Mouse (Mus musculus) heart, postnatal 25 days (tissue): ENCODE results near the gene P4htm. TPM values are rescaled to one million over a fixed set of nuclear protein-coding genes. Genes with fewer than 3 reads are reported as not detected.
A peak's percentile ranks its signal among the peaks of the same experiment; 100 is the strongest.

Experiments
- DNase-seq: peaks from one replicate; pipeline ENCODE4 v3.0.0; 2022; ENCODE audit warnings: low spot score
- intact Hi-C: fragments of 180-260 bp; cut with DNase I; formaldehyde crosslinking; loops from one replicate; pipeline ENCODE4 v1.15.1; 2025
- total RNA-seq, 2 experiments: library from RNA; stranded (reverse); gene quantifications; 2 replicates each; pipeline ENCODE4 v1.2.3; 2021

The P4htm gene
- total RNA-seq, 2 experiments from 2014 or later: 14.5 to 18.5 TPM

GRCm38 (mm10) chr9:108578545-108579343 lies 18.7 kb downstream of the P4htm start, which contains the start of gene Wdr6:
TSS of gene Wdr6 (minus strand) at chr9:108578739.
- DNase-seq: peak; percentile 88
- intact Hi-C loops: no loop called here

DNA sequence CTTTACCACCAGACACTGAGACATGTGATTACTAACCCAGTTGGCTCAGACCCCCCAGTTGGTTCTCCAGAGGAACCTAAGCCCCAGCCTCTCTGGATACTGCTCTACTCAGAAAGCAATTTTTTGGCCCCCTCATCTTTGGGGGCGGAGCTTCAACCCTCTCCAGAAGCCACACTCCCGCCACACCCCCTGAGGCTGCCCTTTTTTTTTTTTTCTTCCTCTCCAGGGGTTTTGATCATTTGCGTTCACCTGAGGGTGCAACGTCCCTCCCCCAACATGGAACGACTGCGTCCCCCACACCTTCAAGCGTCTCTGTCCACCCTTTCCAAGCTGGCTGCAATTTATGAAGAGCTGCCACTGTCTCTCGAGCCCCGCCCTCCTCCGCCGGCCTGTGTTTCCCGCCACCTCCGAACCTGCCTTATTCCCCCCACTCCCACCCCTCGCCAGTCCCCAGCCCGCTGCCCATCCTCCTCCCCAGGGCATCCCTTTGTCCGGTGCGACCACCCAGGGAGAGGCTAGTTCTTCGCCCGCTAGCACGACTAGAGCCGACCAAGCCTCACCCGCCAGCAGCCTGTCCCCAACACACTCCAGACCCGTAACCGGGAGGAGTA lies 19.4 kb downstream of the P4htm start:
- intact Hi-C loops: no loop called here
- no peak for DNase-seq

DNA sequence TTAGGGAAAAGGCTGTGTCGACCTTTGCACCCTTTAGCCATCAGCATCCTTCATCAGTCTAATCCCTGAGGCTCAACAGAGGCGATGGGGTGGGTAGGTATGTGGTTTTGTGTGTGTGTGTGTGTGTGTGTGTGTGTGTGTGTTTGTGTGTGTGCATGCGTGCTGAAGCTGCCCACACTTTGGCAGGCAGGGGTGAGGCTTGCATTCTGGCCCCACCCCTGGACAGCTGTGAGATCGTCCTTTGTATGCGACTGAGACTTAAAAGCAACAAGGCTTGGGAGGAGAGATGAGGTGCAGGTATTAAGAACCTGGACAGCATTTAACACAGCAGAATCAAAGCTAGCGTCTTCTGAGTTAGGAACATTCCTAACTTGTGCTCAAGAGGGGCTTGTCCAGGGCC lies 20.4 kb downstream of the P4htm start:
- intact Hi-C loops: no loop called here
- no peak for DNase-seq

- DNase-seq: no peak
- intact Hi-C loops: no loop called here
These were observed 21.9 kb downstream of the P4htm start for GRCm38 (mm10) chr9:108575321-108576297.

- DNase-seq: no peak
- intact Hi-C loops: no loop called here
These were observed 22.5 kb downstream of the P4htm start for GRCm38 (mm10) chr9:108574921-108575320.

- intact Hi-C loops: no loop called here
- no peak for DNase-seq
These were observed 23.4 kb downstream of the P4htm start for GRCm38 (mm10) chr9:108573774-108574690.

- intact Hi-C loops: no loop called here
- DNase-seq: no peak
These were observed 25.1 kb downstream of the P4htm start for GRCm38 (mm10) chr9:108572321-108572720.

- no peak for DNase-seq
- intact Hi-C loops: loop anchor here (2.0 kb wide), 1 partner anchor 25 kb away; the partner anchor contains the start of gene P4htm
These were observed 26.0 kb downstream of the P4htm start for GRCm38 (mm10) chr9:108571401-108571973.

DNA sequence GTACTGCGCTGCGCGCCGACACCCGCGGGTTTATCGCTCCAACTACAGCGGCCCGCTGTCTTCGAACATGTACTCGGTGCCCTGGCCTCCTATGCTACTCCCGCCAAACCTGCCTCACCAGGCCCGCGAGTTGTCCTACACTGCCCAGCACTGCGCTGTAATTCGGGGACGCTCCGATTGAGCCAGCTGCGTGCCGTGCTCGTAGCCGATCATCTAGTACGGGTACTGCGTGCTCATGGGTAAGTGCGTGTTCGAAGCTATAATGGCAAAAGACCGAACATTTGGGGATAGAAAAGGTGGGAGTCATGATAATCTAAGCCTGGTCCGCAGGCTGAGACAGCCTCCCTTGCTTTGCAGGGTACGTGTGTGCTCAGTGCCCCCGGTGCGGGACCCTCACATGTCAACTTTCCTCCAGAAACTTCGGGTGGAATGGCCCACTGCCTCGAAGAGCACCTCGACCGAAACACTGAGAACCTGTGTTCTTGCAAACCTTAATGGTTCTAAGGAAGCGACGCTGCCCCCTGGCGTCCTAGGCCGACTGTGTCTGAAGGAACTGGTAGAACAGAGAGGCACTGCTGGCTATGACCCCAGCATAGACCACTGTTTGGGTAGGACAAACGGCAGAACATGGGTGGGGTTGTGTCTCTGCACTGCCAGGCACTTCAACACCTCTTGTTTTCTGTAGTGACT lies 27.1 kb downstream of the P4htm start:
- intact Hi-C loops: loop anchor here (2.0 kb wide), 1 partner anchor 26 kb away; the partner anchor contains the start of gene P4htm

DNA sequence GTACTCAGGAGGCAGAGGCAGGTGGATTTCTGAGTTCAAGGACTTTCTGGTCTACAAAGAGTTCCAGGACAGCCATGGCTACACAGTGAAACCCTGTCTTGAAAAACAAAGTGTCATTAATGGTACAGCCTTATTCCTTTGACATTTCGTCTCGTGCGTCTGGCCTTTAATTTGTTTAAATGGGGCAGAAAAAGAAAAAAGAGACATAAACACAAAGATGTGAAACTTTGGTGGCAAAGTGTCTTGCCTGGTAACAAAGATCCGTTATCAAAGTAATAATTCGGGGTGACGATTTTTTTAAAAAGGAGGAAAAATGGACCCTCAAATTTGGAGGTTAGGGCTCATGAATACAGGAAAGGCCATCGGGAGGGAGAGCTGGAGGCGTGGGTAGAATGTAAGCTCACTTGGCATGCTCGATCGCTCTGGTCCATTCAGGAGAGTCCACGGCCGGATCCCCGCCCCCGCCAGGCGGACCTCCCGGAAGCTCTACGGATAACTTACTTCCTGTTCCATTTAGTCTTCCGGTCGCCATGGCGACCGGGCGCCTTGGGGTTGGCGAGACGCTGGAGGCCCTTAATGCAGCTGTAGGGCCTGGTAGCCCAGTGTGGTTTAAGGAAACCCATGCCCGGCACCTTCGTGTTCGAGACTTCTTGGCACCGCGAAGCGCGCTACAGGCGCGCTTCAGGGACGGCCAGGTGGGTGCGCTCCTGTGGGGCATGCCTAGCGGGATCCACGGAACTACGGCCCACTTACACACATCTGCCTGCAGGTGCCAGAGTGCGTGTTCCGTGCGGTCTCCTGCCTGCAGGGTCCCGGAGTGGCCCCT lies 27.9 kb downstream of the P4htm start, which contains the start of gene Dalrd3:
Dalrd3 (plus strand) TSS at position 506 of the 826 bp plus-strand sequence.
- intact Hi-C loops: loop anchor here (2.0 kb wide), 1 partner anchor 27 kb away; the partner anchor contains the start of gene P4htm
- DNase-seq: peak; percentile 87

More for the DNA sequence above, 27.1 kb downstream of the P4htm start:
- no peak for DNase-seq

- no peak for DNase-seq
- intact Hi-C loops: no loop called here
These were observed 29.0 kb downstream of the P4htm start for GRCm38 (mm10) chr9:108568511-108568921.

DNA sequence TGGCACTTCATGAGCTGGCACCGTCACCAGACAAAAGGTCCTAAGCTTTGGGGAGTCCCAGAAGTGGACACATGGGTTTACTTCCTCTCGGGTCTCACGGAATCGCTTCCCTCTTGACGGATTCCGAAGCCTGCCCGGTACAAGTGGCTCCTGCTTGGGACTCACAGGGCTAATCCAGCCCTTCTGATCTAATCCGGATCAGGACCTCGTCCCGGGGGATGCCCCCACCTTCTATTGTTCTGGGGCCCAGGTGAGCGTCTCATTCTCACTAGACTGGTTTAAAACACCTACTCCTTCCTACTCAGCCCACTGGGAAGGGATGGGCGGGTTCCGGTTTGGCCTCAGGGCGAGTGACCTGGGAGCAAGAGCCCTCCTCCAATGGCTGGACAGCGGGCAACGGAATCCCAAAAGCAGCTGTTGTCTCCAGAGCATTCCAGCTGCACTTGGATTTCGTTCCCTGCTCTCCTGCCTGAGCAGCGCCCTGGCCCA lies 29.5 kb downstream of the P4htm start:
- no peak for DNase-seq
- intact Hi-C loops: no loop called here

DNA sequence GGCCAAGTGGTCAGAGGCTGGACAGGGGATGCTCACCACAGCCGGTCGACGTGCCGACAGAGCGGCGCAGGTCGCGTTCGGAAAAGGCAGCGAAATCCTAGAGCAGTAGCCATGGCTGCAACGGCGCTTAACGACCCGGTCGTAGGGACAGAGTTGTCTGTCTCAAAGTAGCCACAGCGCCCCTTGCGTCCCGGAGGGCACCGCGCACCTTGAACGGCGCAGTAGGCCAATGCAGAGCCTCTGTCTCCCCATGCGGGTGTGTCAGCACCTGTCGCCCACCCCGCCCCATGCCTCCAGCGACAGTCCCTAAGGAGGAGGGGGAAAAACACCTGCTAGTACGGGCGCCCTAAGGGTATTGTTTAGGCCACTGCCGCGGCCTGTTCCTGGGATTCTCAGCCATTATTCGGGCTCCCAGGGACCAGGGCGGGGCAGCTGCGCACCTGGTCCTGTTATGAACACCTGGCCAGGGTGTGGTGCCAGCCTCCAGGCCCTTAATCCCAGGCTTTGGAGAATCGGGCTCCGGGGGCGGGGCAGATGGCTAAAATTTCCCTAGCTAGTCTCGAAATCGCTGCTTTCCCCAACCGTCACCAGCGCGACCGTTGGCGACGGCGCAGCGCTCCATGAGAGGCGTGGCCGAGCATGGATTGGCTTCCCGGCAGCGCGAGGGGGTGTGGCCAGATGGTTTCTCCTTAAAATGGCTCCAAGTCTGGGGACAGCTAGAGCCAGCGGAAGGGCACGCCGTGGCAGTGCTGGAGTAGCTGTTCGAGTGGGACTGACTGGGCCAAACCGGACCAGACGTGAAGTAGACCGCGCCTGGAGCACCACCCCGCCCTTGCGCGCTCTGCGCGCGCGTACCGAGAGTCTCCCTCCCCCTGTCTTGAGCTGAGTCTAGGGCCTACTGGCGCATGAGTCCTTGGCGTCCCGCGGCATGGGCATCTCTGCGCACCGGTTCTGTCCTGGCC lies 30.4 kb downstream of the P4htm start, which contains the start of gene Ndufaf3:
Ndufaf3 (minus strand) TSS at position 620 of the 962 bp plus-strand sequence.
- peak; percentile 92 for DNase-seq
- intact Hi-C loops: no loop called here

DNA sequence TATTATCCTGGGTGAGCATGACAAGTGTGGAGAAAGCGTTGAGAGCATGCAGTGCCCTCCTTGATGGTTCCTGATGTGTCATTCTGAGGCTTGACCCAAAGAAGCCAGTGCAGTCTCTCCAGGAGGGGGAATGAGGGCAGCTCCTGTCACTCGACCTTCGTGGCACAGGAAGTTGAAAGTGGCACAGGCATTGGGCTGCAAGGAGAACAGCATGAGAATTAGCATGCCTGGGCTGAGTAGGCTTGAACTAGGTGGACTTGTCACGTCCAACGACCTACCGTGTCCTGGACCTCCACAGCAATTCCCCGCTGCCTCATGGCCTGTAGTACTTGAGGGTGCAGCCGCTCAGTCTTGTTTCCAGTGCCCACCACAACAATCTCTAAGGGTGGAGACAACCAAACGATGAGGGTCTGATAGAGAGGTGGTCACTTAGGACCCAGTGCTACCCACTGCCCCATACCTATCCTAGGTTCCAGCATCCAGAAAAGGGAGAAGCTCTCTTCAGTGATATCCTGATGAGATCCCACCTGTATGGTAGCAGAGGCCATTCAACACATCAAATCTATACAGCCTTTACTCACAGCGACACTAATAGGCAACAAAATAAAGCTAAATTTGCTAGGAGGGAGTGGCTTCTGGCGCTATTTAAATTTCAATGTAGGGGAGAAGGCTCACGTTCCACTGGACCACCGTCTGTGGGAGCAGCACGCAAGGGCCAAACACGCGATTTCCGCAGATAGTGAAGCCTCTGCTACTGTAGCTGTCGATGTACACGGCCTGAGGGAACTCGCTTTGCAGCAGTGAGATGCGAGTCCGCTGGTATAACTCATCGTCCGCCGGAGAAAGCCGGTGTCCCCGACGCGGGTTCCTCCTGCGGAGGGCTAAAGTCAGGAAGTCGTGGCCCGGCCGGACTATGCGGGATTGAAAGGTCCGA lies 31.3 kb downstream of the P4htm start:
- no peak for DNase-seq
- intact Hi-C loops: no loop called here

DNA sequence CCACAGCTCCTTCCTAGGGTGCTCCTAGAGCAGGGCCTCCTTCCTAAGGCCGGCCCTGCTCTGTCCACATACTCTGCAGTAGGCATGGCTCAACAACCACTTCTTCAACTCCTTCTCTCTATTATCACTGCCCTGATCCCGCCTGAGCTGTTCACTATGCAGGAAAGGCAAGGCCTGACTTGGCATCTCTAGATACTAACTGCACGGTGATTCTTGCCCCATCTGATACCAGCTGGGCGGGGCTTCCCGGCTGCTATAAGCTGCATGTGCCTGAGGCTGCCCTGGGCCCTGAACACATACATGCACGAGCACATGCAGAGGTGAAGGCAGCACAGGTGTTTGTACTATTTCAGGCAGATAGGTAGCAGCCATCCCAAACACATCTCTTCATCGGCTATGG lies 33.3 kb downstream of the P4htm start:
- DNase-seq: no peak
- intact Hi-C loops: no loop called here
